Mouse (Mus musculus): ENCODE results near the gene Adap2.
"Not testable (repeated sequence)": the region's sequence is repeated elsewhere in the genome, so short reads cannot be mapped to it uniquely, and the experiment has no call there.

Gene Adap2

GRCm38 (mm10) chr11:80153857-80154495 lies at the start of gene Adap2:
Gene Adap2 (plus strand): TSS chr11:80154105.
- peak; percentile 96 for DNase-seq

GRCm38 (mm10) chr11:80104407-80104806 lies 49.5 kb upstream of the Adap2 start:
- no peak for DNase-seq

- DNase-seq: peak; percentile 66
Observed at GRCm38 (mm10) chr11:80116411-80116810, 37.5 kb upstream of the Adap2 start.

- no peak for DNase-seq
Observed at GRCm38 (mm10) chr11:80132050-80132449, 21.9 kb upstream of the Adap2 start.

GRCm38 (mm10) chr11:80134744-80135143 lies 19.2 kb upstream of the Adap2 start:
- no peak for DNase-seq

GRCm38 (mm10) chr11:80135954-80136683 lies 17.8 kb upstream of the Adap2 start:
- no peak for DNase-seq

- no peak for DNase-seq
Observed at GRCm38 (mm10) chr11:80136786-80137185, 17.1 kb upstream of the Adap2 start.

GRCm38 (mm10) chr11:80137773-80138172 lies 16.1 kb upstream of the Adap2 start:
- no peak for DNase-seq

- peak; percentile 88 for DNase-seq
Observed at GRCm38 (mm10) chr11:80141825-80142521, 11.9 kb upstream of the Adap2 start, which contains the start of gene Tefm. Gene Tefm (minus strand): TSS chr11:80142175.

- no peak for DNase-seq
Observed at GRCm38 (mm10) chr11:80142872-80143271, 11.0 kb upstream of the Adap2 start.

GRCm38 (mm10) chr11:80145787-80146275 lies 8.1 kb upstream of the Adap2 start:
- DNase-seq: peak; percentile 51

- DNase-seq: peak; percentile 38
Observed at GRCm38 (mm10) chr11:80147748-80148147, 6.2 kb upstream of the Adap2 start.

- DNase-seq: peak; percentile 80
Observed at GRCm38 (mm10) chr11:80148313-80148712, 5.6 kb upstream of the Adap2 start.

GRCm38 (mm10) chr11:80148974-80149373 lies 4.9 kb upstream of the Adap2 start:
- not testable (repeated sequence) for DNase-seq

- DNase-seq: peak; percentile 59
Observed at GRCm38 (mm10) chr11:80149412-80150023, 4.4 kb upstream of the Adap2 start.

GRCm38 (mm10) chr11:80150566-80150965 lies 3.3 kb upstream of the Adap2 start:
- no peak for DNase-seq

GRCm38 (mm10) chr11:80151541-80151940 lies 2.4 kb upstream of the Adap2 start:
- no peak for DNase-seq

- DNase-seq: peak; percentile 56
Observed at GRCm38 (mm10) chr11:80152376-80152775, 1.5 kb upstream of the Adap2 start.

GRCm38 (mm10) chr11:80154501-80154900 lies 596 bp downstream of the Adap2 start:
- no peak for DNase-seq

- no peak for DNase-seq
Observed at GRCm38 (mm10) chr11:80155541-80155940, 1.6 kb downstream of the Adap2 start.

- DNase-seq: no peak
Observed at GRCm38 (mm10) chr11:80155961-80156360, 2.1 kb downstream of the Adap2 start.

- no peak for DNase-seq
Observed at GRCm38 (mm10) chr11:80156841-80157240, 2.9 kb downstream of the Adap2 start.

GRCm38 (mm10) chr11:80159018-80159417 lies 5.1 kb downstream of the Adap2 start:
- no peak for DNase-seq
